Mouse (Mus musculus) CD4-positive naive resting alpha-beta T cell, adult 76 days (primary cell): Measurements from ENCODE around the gene Cnpy4. TPM values are rescaled to one million over a fixed set of nuclear protein-coding genes. Genes with fewer than 3 reads are reported as not detected.

Experiments
- total RNA-seq: library from RNA; stranded (reverse); gene quantifications from one replicate; pipeline ENCODE4 v1.2.4, GENCODE M21; 2023

Gene Cnpy4
- total RNA-seq: 17.2 TPM

GRCm38 (mm10) chr5:138186950-138187638 is at the start of gene Cnpy4, which contains the start of gene Taf6:
Cnpy4 (plus strand) TSS chr5:138187485.
Taf6 (minus strand) TSS chr5:138187451.

GRCm38 (mm10) chr5:138155443-138155976 is 31.8 kb upstream of the Cnpy4 start, which contains the start of gene Zfp113:
Zfp113 (minus strand) TSS chr5:138155744.

GRCm38 (mm10) chr5:138160842-138161665 is 26.2 kb upstream of the Cnpy4 start, which contains the start of gene Cops6:
Cops6 (plus strand) TSS chr5:138161071.

GRCm38 (mm10) chr5:138171695-138172491 is 15.4 kb upstream of the Cnpy4 start, which contains the start of the genes Ap4m1 and Mcm7:
Ap4m1 (plus strand) TSS chr5:138172002.
Mcm7 (minus strand) TSS chr5:138172422.

GRCm38 (mm10) chr5:138193771-138194727 is 6.8 kb downstream of the Cnpy4 start, which contains the start of gene Mblac1:
Mblac1 (plus strand) TSS chr5:138194314.

GRCm38 (mm10) chr5:138225700-138226099 is 38.4 kb downstream of the Cnpy4 start, which contains the start of gene Nxpe5:
Nxpe5 (plus strand) TSS chr5:138225898.

Other genes with a start within 250 kb of the Cnpy4 start
- not detected for gene Gjc3, start 224.4 kb upstream of the Cnpy4 start, total RNA-seq
- gene Azgp1, start 206.0 kb upstream of the Cnpy4 start, total RNA-seq: not detected
- not detected for gene Smok3a, start 166.2 kb upstream of the Cnpy4 start, total RNA-seq
- not detected for gene Smok3b, start 166.1 kb upstream of the Cnpy4 start, total RNA-seq
- gene Smok3c, start 134.3 kb upstream of the Cnpy4 start, total RNA-seq: not detected
- gene Zkscan1, start 102.4 kb upstream of the Cnpy4 start, total RNA-seq: 29.9 TPM
- gene Zscan21, start 70.6 kb upstream of the Cnpy4 start, total RNA-seq: 14.7 TPM
- gene Zfp113, start 31.7 kb upstream of the Cnpy4 start, total RNA-seq: 8.2 TPM
- gene Cops6, start 26.4 kb upstream of the Cnpy4 start, total RNA-seq: 54.9 TPM
- 23.3 TPM for gene Ap4m1, start 15.5 kb upstream of the Cnpy4 start, total RNA-seq
- 83.6 TPM for gene Mcm7, start 15.1 kb upstream of the Cnpy4 start, total RNA-seq
- gene Taf6, start within 50 bp of the Cnpy4 start, total RNA-seq: 21.1 TPM
- gene Mblac1, start 6.8 kb downstream of the Cnpy4 start, total RNA-seq: 1.0 TPM
- gene Nxpe5, start 38.4 kb downstream of the Cnpy4 start, total RNA-seq: 0.38 TPM
- 20.9 TPM for gene Lamtor4, start 68.0 kb downstream of the Cnpy4 start, total RNA-seq
- 38.4 TPM for gene BC037034, start 76.5 kb downstream of the Cnpy4 start, total RNA-seq
- gene Gal3st4, start 85.4 kb downstream of the Cnpy4 start, total RNA-seq: not detected
- not detected for gene Gm43720, start 92.5 kb downstream of the Cnpy4 start, total RNA-seq
- 1.8 TPM for gene Gpc2, start 92.5 kb downstream of the Cnpy4 start, total RNA-seq
- gene Stag3, start 92.8 kb downstream of the Cnpy4 start, total RNA-seq: not detected
- gene Pvrig, start 154.5 kb downstream of the Cnpy4 start, total RNA-seq: not detected